Mouse (Mus musculus) testis, adult 2 months (tissue): ENCODE results near the gene Tmbim7.

ENCODE experiments used
- CTCF ChIP-seq: fragments of 200-500 bp; IDR thresholded peaks from 2 replicates; pipeline ENCODE4 v1.5.1; 2012; ENCODE audit warnings: low read depth, mild to moderate bottlenecking, inconsistent platforms, low read length, moderate library complexity; ENCODE audit not compliant: control insufficient read depth, insufficient read depth, insufficient replicate concordance
- POLR2A ChIP-seq: fragments of 200-500 bp; IDR thresholded peaks from 2 replicates; pipeline ENCODE4 v1.6.1; 2012; ENCODE audit warnings: low read depth, mild to moderate bottlenecking, inconsistent platforms, low read length, moderate library complexity; ENCODE audit not compliant: control insufficient read depth

GRCm38 (mm10) chr5:3657085-3657484 lies 6.1 kb downstream of the Tmbim7 start, which contains the start of gene Gatad1:
- TF ChIP-seq CTCF: no peak
- TF ChIP-seq POLR2A: peak; percentile 65
